Mouse (Mus musculus): Measurements from ENCODE around the gene Cep44. TPM values are rescaled to one million over a fixed set of nuclear protein-coding genes. Genes with fewer than 3 reads are reported as not detected.

Cep44 gene
- 7.2 and 10.1 TPM in 2 replicates for polyA plus RNA-seq (2012; ENCODE audit: low replicate concordance)

GRCm38 (mm10) chr8:56550558-56551360, at the start of gene Cep44, which contains the start of gene Fbxo8:
TSS of gene Cep44 (minus strand) at chr8:56551047.
TSS of gene Fbxo8 (plus strand) at chr8:56551090.

Other genes starting within 250 kb of the Cep44 start
- gene Fbxo8, start within 50 bp of the Cep44 start, polyA plus RNA-seq (2012; ENCODE audit: low replicate concordance), result 7.2 and 16.9 TPM in 2 replicates